ENCODE assay signal across 13 mouse cellular contexts in genomic region chr5:120339162-120339561, GRCm38 (mm10).
"Had no signal": no experiment of that assay in that cellular context is flagged by ENCODE, and none has a peak within 500 bp of the region (broad histone marks: within the 10 kb centered on the region; RNA-seq: fewer than 3 reads in every experiment).

No protein-coding gene starts in this region.

- H3K4me3 ChIP-seq: left cerebral cortex, adult 2 months; limb, embryonic 15.5 days; liver, embryonic 13.5 days; lung, embryonic 15.5 days; megakaryocyte, embryonic 14.5 days; midbrain, embryonic 13.5 days; stomach, embryonic 15.5 days had no signal

- H3K36me3 ChIP-seq: limb, embryonic 15.5 days; liver, embryonic 13.5 days; lung, embryonic 15.5 days; midbrain, embryonic 13.5 days; stomach, embryonic 15.5 days had no signal

- H3K4me2 ChIP-seq: limb, embryonic 15.5 days; liver, embryonic 13.5 days; lung, embryonic 15.5 days; midbrain, embryonic 13.5 days; stomach, embryonic 15.5 days had no signal

- H3K27ac ChIP-seq: left cerebral cortex, adult 2 months; limb, embryonic 15.5 days; liver, embryonic 13.5 days; lung, embryonic 15.5 days; macrophage; midbrain, embryonic 13.5 days; stomach, embryonic 15.5 days had no signal

- H3K9me3 ChIP-seq: limb, embryonic 15.5 days; liver, embryonic 13.5 days; lung, embryonic 15.5 days; megakaryocyte, embryonic 14.5 days; midbrain, embryonic 13.5 days; stomach, embryonic 15.5 days had no signal

- H3K4me1 ChIP-seq: limb, embryonic 15.5 days; liver, embryonic 13.5 days; lung, embryonic 15.5 days; megakaryocyte, embryonic 14.5 days; midbrain, embryonic 13.5 days; stomach, embryonic 15.5 days had no signal

- H3K9ac ChIP-seq: limb, embryonic 15.5 days; liver, embryonic 13.5 days; liver, postnatal 0 days; lung, embryonic 15.5 days; midbrain, embryonic 13.5 days; stomach, embryonic 15.5 days had no signal

- DNase-seq: kidney, postnatal 25 days; liver, embryonic 13.5 days; liver, postnatal 0 days; lung, postnatal 14 days; right cerebral cortex, postnatal 14 days; thymus, postnatal 14 days had no signal

- H3K27me3 ChIP-seq: stomach, embryonic 15.5 days had no signal

- ATAC-seq: liver, postnatal 0 days; midbrain, embryonic 13.5 days had no signal
